Mouse (Mus musculus) ES-CJ7 (cell line): ENCODE measurements around the gene Gm42957.
"Not testable (repeated sequence)": the region's sequence is repeated elsewhere in the genome, so short reads cannot be mapped to it uniquely, and the experiment has no call there.

Source experiments
- DNase-seq: peaks from one replicate; pipeline ENCODE4 v3.0.0; 2011; ENCODE audit warnings: low read depth, low spot score

Gene Gm42957

DNA sequence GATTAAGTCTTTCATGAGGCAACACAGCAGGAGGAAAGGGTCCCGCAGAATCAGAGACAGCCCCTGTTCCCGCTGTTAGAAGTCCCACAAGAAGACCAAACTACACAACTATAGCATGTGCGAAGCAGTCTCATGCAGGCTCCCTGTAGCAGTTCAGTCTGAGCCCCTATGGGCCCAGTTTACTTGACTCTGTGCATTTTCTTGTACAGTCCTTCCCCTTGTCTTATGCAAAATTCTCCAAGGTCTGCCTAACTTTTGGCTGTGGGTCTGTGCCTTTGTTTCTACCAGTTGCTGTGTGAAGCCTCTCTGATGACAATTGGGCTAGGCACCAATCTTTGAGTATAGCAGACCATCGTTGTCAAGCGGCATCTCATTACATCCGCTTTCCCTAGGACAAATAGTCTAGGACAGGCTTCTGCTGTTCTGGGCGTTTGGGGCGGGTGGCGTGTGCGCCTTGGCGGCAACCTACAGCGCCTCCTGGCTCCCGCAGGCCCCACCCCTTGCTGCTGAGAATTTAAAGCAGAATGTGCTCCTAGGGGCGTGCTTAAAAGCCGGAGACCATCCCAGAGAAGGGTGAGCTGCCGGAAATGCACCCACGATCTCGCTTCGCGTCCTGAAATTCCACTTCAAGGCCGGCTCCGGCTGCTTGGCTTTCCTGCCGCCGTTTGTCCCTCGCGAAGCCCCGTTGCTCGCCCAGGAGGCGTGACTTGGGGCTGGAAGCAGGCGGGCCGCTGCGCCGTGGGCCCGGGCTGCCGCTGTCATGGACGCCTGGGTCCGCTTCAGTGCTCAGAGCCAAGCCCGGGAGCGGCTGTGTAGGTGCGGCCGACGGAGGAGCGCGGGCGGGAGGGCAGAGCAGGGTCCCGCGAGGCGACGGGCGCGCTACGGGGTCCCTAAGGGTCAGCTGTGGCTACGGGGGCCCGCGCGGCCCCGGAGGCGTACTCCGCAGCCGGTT, at the start of gene Gm42957, which contains the start of gene Pex11b:
Gm42957 (plus strand) TSS at position 547 of the 952 bp plus-strand sequence.
Pex11b (plus strand) TSS at position 449 of the 952 bp plus-strand sequence.
- peak; percentile 95 for DNase-seq

DNA sequence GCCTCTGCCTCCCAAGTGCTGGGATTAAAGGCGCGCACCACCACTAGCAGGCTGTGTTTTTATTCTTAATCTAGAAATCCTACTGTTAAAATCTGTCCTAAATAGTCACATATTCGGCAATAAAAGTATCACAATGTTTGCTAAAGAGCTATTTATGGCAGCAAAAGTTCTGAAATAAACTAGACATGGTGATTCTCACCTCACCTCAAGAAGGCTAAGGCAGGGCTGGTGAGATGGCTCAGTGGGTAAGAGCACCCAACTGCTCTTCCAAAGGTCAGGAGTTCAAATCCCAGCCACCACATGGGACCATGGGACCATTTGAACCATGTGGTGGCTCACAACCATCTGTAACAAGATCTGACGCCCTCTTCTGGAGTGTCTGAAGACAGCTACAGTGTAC, 44.6 kb upstream of the Gm42957 start:
- no peak for DNase-seq

DNA sequence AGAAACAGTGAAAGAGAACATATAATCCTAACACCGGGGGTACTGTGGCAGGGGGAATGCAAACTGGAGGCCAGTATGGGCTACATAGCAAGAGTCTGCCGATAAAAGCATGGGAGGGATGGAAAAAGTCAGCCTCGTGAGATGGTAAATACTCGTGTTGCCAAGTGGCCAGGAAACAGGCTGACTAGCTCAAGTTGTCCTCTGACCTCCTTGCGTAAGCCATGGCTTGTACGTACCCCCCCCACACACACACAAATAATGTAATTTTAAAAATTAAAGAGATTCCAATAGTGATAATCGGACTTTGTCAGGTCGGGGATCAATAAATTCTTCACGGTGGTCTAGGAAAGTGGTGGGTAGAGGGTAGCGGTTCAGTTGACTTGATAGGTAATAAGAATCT, 41.9 kb upstream of the Gm42957 start:
- no peak for DNase-seq

DNA sequence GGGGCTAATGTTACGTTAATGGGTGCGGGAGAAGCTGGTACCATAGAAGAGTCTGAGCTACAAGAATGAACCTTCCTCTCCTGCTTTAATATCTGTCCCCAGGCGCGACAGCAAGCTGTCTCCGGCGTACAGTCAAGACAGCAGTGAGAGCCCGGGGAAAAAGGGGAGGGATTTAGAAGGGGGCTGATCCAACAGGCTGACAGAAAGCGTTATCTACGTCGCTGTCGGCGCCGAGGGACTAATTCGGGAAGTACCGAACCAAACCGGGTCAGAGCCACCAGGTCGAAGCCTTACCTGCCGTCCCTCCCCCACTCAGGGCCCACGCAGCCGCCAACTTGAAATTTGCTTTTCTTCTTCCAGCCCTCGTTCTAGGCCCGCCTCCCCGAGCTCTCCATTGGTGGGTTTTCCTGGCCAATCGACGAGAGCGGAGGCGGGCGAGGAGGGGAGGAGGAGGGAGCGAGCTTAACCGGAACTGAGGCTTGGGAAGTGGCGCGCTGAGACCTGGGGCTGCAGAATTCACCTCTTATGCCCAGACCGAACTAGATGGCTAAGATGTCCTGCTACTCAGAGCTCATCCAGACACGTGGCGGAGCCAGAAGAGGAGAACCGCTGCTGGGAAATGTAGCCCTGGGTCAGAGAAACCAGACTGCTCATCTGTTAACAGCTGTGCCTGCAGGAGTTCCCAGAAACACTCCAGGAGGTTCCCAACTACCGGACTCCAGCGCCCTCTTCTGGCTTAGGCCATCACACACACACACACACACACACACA, 41.3 kb upstream of the Gm42957 start, which contains the start of gene Polr3gl:
Polr3gl (minus strand) TSS at position 392 of the 771 bp plus-strand sequence.
- DNase-seq = peak; percentile 95

DNA sequence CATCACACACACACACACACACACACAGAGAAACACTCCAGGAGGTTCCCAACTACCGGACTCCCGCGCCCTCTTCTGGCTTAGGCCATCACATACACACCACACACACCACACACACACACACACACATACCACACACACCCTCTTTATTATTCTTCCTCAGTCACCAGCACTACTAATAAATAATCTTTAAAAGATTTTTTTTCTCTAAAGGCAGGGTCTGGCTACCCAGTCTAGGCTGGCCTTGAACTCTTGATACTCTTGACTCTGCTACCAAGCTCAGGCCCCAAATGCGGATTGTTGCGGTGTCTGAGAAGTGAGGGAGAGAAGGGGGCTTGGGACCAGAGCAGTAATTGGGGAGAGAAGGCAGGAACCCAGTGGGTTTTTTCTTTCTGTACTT, 40.4 kb upstream of the Gm42957 start:
- DNase-seq = no peak

DNA sequence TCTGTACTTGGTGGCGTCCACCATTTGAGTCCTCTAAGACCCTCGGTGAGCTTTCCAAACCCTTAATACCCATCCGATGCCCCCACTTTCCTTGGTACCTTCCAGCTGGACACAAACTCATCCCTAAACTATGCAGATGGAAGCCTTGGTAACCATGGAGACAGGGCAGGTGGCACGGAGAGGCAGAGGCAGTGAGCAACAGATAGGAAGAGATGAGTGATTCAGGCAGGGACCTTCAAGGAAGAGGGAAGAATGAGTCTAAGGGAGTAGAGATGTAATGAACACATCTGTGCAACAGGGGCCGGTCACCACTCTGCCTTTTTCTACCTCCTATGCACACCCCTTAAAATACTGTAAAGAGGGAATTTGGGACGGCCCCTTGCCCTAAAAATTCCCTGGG, 39.6 kb upstream of the Gm42957 start:
- DNase-seq = no peak

DNA sequence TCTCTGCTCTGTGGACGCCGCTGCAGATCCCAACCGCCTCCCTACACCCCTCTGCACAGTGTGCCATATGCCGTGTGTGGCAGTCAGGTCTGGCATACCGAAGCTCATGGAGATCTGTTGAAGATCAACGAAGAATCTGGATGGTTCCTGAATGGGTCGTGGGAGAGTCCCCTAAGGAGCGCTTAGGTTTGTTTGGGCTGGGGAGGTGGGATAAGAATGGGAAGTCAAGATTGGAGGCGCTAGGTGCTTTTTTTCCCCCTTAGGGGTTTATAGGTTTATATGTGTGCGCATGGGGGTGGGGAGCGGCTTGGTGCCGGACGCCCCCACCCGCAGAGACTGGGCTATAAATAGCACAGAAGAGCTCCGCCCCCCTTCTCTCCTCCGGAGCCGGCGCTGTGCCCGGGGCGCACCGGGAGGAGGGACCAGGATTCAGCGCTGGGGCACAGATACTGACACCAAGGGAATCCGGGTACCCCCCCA, 39.0 kb upstream of the Gm42957 start, which contains the start of gene Ankrd34a:
Ankrd34a (plus strand) TSS at position 409 of the 480 bp plus-strand sequence.
- DNase-seq = no peak

DNA sequence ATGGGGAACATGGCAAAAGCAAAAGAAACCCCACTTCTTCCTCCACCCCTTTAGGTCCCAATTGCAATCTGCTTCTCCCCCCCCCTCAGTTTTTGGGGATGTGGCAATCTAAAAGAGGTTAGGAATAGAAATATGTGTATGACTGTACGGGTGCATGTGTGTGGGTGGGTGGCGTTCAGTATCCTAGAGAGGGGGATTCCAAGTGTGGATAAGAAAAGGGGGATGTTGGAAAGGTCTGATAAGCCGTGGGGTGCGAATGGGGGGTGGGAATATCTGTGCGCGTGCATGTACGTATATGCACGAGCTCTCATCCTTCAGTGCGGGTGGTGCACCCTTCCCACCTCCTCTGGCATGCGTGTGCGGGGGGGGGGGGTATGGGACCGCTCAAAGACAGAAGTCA, 38.4 kb upstream of the Gm42957 start:
- DNase-seq = no peak

DNA sequence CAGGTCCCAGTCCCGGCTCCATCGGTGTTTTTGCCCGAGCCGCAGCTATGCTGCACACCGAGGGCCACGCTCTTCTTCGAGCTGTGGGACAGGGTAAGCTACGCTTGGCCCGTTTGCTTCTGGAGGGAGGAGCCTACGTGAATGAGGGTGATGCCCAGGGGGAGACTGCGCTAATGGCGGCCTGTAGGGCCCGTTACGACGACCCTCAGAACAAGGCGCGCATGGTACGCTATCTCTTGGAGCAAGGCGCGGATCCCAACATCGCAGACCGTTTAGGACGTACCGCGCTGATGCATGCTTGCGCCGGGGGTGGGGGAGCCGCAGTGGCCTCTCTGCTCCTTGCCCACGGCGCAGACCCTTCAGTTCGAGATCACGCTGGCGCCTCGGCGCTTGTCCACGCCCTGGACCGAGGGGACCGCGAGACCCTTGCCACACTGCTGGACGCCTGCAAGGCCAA, 37.8 kb upstream of the Gm42957 start:
- no peak for DNase-seq

DNA sequence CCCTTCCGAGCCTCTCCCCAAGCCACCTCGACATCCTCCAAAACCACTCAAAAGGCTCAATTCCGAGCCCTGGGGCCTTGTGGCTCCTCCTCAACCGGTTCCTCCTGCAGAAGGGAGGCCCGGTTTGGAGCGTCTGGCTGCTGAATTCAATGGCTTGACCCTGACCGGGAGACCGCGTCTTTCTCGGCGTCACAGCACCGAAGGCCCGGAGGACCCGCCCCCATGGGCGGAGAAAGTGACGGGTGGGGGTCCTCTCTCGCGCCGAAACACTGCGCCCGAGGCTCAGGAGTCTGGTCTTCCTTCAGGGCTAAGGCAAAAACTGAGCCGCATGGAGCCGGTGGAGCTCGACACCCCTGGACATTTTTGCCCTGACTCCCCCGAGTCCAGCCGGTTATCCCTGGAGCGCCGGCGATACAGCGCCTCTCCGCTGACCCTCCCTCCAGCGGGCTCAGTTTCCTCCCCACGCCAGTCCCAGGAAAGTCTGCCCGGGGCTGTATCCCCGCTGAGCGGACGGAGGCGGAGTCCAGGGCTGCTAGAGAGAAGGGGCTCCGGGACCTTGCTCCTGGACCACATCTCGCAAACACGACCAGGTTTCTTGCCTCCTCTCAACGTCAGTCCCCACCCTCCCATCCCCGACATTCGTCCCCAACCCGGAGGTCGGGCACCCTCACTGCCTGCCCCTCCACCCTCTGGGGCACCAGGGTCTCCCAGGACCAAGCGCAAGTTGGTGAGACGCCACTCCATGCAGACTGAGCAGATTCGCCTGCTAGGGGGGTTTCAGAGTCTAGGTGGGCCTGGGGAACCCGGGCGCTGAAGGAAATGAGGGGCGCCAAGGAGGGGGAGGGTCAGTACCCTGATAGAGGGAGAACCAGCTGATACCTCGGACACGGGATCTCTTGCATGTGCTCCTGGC, 36.9 kb upstream of the Gm42957 start:
- peak; percentile 52 for DNase-seq

DNA sequence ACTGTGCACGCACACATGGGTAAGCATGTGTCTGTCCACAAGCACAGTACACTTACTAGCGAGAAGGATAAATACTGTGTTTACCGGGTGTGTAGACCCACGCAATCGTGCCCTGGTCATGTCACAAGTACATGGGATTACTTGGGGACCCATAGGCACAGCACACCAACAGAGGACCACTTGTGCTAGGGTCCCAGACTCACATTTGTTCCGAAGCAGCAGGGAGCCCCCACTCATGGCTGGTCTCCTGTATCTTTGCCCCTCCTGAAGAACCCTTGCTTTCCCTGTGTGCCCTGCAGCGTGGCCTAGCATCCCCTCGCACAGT, 36.2 kb upstream of the Gm42957 start:
- no peak for DNase-seq

DNA sequence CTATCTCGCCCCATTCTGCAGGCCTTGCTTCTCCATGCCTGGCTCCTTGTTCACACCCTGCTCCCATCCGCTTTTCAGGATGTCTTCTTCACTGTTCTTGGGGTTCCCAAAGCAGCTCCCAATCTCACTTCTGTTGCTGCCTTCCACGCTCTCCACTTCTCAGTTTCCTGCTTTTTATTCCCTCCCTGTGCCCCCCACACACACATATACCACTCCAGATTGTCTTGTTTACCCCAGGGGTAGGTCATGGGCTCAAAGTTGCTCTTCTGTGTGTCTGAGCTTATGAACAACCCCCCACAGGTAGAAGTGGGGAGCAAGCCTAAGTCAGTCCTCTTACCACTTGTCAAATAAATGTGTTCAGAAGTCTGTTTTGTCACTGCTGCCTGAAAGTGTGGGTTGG, 35.9 kb upstream of the Gm42957 start:
- DNase-seq = no peak

DNA sequence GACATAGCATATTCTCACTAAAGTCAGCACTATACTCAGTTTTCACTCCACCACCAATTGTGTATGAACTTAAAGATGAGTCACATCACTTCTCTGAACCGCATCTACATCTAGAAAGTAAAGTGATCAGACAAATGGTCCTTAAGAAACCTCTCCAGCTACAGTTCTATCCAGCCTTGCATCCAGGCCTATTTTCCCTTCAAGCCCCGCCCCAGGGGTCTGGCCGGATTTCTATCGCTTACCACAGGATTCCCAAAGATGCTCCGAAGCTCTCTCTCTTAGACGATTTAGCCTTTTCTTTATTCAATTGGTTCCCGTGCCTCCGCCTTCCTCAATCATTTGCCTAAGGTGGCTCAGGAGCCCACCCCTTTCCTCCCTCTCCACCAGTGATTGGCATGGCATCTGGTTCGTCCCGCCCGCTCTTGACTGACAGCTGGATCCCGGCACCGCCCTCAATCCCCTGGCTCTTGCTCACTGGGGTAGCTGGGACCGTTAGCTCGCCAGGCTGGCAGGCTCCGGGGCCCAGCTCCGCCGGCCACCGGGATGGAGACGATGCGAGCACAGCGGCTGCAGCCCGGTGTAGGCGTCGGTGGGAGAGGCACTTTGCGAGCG, 34.5 kb upstream of the Gm42957 start, which contains the start of gene Lix1l:
Lix1l (plus strand) TSS at position 511 of the 612 bp plus-strand sequence.
- peak; percentile 98 for DNase-seq

DNA sequence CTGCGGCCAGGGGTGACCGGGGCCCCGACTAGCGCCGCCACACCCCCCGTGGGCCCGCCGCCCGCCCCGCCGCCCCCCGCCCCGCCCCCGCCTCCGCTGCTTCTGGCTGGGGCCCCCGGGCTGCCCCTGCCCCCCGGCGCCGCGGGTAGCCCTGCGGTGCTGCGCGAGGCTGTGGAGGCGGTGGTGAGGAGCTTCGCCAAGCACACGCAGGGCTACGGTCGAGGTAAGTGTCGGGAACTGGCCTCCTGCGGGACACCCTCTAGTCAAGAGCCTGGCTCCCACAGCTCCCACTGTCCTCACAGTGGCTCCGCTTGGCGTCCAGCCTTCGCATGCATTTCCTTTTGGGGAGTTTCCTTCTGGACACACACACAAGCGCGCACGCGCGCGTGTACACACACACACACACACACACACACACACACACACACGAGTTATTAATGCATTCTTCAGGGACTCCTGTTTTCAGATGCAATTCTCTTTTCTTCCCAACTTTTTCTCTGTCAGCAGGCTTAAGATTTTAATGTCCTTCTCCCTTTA, 34.0 kb upstream of the Gm42957 start:
- no peak for DNase-seq

DNA sequence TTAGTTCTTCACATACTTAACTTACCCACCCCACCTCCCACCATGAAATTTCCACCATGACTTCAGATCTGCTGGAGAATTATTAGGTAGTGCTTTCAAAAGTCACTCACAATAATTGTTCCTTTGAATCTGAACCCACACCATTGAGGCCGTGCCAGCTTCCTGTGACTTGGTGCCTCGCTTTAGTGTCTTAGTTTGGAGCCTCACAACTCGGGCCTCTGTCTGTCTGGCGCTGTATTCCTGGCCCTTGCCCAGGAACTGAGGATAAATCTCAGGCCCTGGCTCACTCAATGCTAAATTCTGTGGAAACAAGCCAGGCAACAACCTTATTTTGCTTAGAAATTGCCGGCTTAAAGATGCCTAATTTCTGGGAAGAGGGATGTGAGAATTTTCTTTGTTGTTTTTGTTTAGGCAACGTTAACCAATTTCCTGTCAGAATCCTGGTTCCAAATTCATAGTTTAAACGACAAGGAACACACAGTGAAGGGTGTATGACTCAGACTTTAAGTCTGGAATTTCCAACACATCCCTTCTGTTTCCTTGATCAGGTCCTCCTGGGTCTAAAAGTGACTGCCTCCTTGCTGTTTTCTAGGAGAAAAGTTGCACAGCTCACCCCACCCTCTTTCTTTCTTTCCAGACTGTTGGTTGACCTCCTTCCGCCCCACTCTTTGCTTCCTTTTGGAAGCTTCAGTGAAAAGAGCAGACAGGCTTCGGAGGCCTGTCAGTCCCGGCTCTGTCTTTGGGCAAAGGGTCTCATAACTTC, 33.2 kb upstream of the Gm42957 start:
- DNase-seq = no peak

DNA sequence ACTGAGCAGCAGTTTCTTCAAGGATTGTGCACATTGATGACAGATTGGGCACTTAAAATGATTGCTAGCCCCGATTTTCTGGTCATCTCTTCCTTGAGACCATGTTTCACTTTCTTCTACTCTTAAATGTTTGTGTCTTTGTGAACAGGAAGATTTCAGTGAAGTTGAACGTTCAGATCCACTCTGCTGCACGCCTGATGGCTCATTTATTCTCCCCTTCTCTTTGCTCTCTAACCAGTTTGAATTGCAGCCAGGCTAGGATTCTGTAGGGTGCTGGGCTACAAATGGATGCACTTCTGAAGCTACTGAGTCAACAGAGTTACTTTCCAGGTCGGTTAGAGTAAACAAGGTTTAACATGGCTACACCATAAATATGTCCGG, 32.6 kb upstream of the Gm42957 start:
- no peak for DNase-seq

DNA sequence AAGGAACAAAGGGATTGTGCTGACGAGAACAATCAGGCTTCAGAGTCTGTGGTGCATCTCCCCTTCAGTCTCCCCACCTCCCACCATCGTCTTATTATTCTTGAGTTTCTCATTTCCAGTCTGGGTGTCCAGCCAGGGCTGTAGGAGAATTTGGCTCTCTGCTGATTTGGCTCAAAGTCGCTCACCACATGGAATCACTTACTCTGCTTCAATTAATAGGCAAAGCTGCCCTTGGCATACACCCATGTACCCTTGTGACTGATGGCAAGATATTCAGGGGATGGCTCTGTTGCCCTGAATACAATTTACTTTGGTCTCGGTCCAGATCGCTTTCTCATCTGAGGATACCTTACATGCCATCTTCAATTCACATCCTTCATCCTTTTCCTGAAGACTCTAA, 32.0 kb upstream of the Gm42957 start:
- no peak for DNase-seq

DNA sequence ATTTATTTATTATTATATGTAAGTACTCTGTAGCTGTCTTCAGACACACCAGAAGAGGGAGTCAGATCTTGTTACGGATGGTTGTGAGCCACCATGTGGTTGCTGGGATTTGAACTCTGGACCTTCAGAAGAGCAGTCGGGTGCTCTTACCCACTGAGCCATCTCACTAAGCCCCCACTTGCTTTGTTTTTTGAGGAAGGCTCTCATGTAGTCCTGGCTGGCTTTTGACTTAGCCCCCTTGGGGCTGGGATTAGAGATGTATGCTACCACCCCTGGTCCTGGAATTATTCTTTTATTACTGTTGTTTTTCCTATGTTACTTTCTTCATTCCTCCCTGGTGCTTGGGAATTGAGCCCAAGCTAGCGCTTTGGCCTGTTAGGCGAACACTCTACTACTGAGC, 29.3 kb upstream of the Gm42957 start:
- not testable (repeated sequence) for DNase-seq

DNA sequence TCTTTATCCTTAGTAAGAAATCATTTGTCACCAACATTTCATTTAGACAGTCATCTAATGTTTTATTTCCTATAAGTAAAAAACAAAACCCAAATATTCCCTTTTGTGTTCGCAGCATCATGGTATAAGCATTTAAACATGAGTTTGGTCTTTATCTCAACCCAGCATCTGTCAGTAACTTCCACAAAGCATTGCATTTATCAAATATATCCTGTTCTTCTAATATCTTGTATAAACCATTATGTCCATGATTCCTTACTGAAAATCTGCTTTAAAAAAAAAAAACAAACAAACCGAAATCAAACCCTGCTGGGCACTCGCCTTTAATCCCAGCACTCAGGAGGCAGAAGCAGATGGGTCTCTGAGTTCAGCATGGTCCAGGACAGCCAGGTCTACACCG, 28.7 kb upstream of the Gm42957 start:
- DNase-seq = no peak

DNA sequence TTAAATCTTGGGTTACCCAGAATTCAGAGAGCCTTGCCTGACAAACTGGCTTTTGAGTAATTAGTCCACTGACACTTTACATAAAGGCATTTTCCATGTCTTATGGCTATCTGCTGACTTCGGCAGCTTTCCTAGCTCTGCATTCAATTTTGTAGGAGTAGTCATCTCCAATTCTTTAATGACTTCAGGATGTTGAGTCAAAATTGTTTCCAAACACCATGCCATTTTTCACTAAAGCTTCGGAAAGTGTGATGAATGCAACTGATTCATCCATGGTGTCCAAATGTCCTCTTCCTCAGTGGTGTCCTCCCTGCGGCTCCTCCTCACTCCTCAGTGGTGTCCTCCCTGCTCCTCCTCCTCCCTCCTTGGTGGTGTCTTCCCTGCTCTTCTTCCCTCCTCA, 17.3 kb upstream of the Gm42957 start:
- no peak for DNase-seq
